Mouse (Mus musculus) small intestine, adult 2 months (tissue): ENCODE measurements around the gene Gli3.

ENCODE experiments used
- CTCF ChIP-seq: fragments of 200-500 bp; IDR thresholded peaks from 2 replicates; pipeline ENCODE4 v1.5.1; 2012; ENCODE audit warnings: low read depth, mild to moderate bottlenecking, control low read depth, inconsistent platforms, low read length, moderate library complexity, mixed read lengths; ENCODE audit not compliant: insufficient replicate concordance, insufficient read length; ENCODE audit errors: extremely low read depth
- POLR2A ChIP-seq: fragments of 200-500 bp; IDR thresholded peaks from 2 replicates; pipeline ENCODE4 v1.6.1; 2012; ENCODE audit warnings: low read depth, mild to moderate bottlenecking, control low read depth, inconsistent platforms, low read length, moderate library complexity

DNA sequence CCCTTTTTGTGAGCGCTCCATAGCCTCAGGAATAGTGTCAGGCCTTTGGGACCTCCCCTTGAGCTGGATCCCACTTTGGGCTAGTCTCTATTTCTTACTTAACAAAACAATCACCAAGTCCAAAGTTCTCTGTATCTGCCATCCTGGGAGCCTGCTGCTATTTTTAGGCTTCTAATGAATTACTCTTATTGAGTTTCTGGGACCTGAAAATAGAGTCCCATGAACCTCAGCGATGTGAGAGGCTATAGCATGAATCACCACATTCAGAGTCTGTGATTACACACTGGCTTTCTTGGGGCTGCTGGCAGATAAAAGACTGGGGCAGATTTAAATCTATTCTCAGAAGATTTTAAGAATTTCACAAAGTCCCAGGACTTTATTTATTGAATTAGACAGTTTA is 12.1 kb upstream of the Gli3 start:
- TF ChIP-seq POLR2A = no peak
- no peak for TF ChIP-seq CTCF
